Mouse (Mus musculus): ENCODE results near the gene Hnrnpd. TPM values are rescaled to one million over a fixed set of nuclear protein-coding genes. Genes with fewer than 3 reads are reported as not detected.

Hnrnpd gene
- polyA plus RNA-seq (2015; fragmentation: Nextera tagmentation; extraction: Ambion mirVana), result 134 and 153 TPM in 2 replicates

DNA sequence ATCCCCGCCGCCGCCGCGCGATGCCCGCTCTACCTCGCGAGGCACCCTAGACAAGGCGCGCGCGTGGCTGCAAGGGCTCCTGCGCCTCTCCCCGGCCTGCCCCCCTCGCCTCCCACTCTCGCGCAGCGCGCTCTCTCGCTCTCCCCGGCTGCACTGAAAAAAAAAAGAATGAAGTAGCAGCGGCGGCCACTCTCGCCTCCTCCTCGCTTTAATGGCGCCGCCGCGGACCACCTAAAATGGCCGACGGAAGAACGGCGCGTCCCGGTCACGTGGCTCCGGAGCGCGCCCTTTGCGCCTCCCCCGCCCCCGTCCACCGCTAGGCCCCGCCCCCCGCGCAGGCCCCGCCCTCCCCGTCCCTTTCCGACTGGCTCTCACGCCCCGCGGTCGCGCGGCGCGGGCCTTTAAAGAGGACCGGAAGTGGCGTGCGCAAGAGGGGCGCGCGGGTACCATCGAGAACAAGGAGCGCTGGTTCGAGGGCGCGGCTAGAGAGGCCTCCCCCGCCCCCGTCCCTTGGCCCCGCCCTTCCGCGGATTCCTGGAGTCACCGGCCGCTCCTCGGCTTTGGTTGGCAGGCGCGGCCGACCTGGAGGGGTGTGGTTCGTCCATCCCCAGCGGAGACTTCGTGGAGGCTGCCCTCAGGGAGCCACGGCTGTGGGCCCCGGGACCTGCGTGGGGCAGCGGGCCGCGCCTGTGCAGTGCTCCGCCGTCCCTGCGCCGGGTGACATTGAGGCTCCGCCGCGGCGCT, at the start of gene Hnrnpd, which contains the start of gene 4930524J08Rik:
TSS of gene Hnrnpd (minus strand) at position 240 of the 744 bp plus-strand sequence.
TSS of gene 4930524J08Rik (plus strand) at position 363 of the 744 bp plus-strand sequence.
- ATAC-seq (ENCODE audit: insufficient number of reproducible peaks, low FRiP score, low TSS enrichment, low read depth), result peak; percentile 96
- H3K4me2 ChIP-seq, result peak within 1 kb of the TSS; percentile 63
- H3K4me3 ChIP-seq, result peak within 1 kb of the TSS; percentile 92
- peaks cover 17% of the 10 kb centered on the region for H3K4me1 ChIP-seq
- H3K9ac ChIP-seq, result peak within 1 kb of the TSS; percentile 99
- peak within 1 kb of the TSS; percentile 100 for H3K27ac ChIP-seq
- H3K36me3 ChIP-seq, result no peaks in the 10 kb centered on the region
- H3K9me3 ChIP-seq, result no peaks in the 10 kb centered on the region
- WGBS, result under 1% methylated on average over 92 of the region's 97 CpGs
- H3K27me3 ChIP-seq, result no peaks in the 10 kb centered on the region

- H3K36me3 ChIP-seq, result no peaks in the 10 kb centered on the region
- H3K4me1 ChIP-seq, result peaks cover under 1% of the 10 kb centered on the region
- no peaks in the 10 kb centered on the region for H3K27me3 ChIP-seq
- no peak for ATAC-seq (ENCODE audit: insufficient number of reproducible peaks, low FRiP score, low TSS enrichment, low read depth)
- H3K9ac ChIP-seq, result no peak overlapping the region
- H3K4me3 ChIP-seq, result no peak overlapping the region
- H3K9me3 ChIP-seq, result no peaks in the 10 kb centered on the region
- H3K27ac ChIP-seq, result no peak overlapping the region
- WGBS, result 68% methylated on average over 1 of the region's 1 CpGs
- no peak overlapping the region for H3K4me2 ChIP-seq
Observed at GRCm38 (mm10) chr5:100024868-100025267, 46.1 kb upstream of the Hnrnpd start.

DNA sequence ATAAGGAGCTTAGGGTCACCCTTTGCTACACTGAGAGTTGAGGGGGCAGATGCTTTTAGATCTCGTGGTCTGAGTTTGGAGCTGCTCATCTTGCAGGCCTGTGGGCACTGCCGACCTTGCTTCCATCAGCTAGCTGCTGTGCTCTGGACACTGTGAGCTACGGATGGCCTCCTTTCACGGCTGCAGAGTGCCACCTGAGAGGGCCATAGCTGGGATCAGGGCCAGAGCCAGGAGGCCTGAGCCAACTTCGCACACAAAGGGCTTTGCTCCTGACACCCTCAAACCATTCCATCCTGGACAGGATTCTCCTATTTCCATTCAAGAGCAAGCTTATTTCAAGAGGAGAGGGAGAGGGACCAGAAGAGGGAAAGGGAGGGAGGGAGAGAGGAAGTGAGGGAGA, 45.7 kb upstream of the Hnrnpd start:
- WGBS, result 66% methylated on average over 5 of the region's 5 CpGs
- no peak for ATAC-seq (ENCODE audit: insufficient number of reproducible peaks, low FRiP score, low TSS enrichment, low read depth)
- Histone ChIP-seq H3K4me3 (no peak overlapping the region), H3K9ac (no peak overlapping the region), H3K27me3 (no peaks in the 10 kb centered on the region), H3K9me3 (no peaks in the 10 kb centered on the region), H3K36me3 (no peaks in the 10 kb centered on the region), H3K4me2 (no peak overlapping the region), H3K4me1 (no peaks in the 10 kb centered on the region), H3K27ac (no peak overlapping the region)

DNA sequence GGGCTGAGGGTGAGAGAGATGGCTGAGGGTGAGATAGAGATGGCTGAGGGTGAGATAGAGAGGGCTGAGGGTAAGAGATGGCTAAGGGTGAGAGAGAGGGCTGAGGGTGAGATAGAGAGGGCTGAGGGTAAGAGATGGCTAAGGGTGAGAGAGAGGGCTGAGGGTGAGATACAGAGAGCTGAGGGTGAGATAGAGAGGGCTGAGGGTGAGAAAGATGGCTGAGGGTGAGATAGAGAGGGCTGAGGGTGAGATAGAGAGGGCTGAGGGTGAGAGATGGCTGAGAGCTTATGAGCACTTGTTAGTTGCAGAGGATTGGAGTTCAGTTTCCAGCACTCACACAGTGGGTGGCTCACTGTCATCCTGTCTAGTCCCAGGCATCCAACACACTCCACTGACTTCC, 41.4 kb upstream of the Hnrnpd start:
- no peak overlapping the region for H3K9ac ChIP-seq

DNA sequence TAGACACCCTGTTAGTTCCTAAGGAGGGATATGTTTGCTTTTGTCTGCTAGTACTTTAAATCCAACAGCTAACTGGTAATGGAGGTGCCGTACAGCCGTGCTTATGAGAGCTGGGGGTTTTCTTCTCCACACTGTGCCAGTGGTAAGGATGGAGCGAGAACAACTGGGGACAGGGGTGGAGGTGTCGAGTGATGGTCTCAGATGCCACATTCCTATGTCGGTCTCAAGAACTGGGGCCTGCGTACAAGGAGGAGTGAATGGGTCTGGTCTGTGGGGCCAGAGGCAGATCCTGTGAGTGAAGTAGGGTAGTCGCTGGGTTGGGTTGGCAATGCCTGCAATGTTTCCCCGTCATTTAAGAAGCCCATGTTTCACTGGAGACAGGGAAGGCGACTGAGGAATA, 33.9 kb upstream of the Hnrnpd start:
- H3K27ac ChIP-seq, result no peak overlapping the region
- H3K9me3 ChIP-seq, result no peaks in the 10 kb centered on the region
- H3K4me3 ChIP-seq, result no peak overlapping the region
- no peaks in the 10 kb centered on the region for H3K27me3 ChIP-seq
- H3K9ac ChIP-seq, result no peak overlapping the region
- WGBS, result 84% methylated on average over 9 of the region's 9 CpGs
- H3K4me1 ChIP-seq, result no peaks in the 10 kb centered on the region
- no peaks in the 10 kb centered on the region for H3K36me3 ChIP-seq
- no peak for ATAC-seq (ENCODE audit: insufficient number of reproducible peaks, low FRiP score, low TSS enrichment, low read depth)
- H3K4me2 ChIP-seq, result no peak overlapping the region

More for the DNA sequence above, 41.4 kb upstream of the Hnrnpd start:
- H3K4me3 ChIP-seq, result no peak overlapping the region
- no peaks in the 10 kb centered on the region for H3K4me1 ChIP-seq
- H3K27me3 ChIP-seq, result no peaks in the 10 kb centered on the region
- no peaks in the 10 kb centered on the region for H3K9me3 ChIP-seq
- H3K36me3 ChIP-seq, result no peaks in the 10 kb centered on the region
- H3K4me2 ChIP-seq, result no peak overlapping the region
- ATAC-seq (ENCODE audit: insufficient number of reproducible peaks, low FRiP score, low TSS enrichment, low read depth), result no peak
- no peak overlapping the region for H3K27ac ChIP-seq

DNA sequence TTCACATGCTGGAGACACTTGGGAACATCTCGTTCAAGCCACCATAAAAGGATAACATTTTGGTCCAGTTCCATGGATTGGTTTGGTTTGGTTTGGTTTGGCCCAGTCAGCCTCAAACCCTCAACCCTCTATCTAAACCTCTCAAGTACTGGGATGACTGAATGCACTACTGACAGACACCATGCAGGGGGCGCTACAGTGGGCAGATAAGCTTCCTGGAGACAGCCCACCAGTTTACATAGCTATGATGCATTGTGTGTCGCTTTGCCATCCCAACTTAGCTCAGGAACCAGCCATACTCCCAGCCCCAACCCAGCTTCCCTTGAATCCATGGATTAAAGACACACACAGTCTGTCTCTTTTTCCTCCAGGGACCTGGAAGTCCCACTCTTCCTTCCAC, 29.7 kb upstream of the Hnrnpd start:
- no peak for ATAC-seq (ENCODE audit: insufficient number of reproducible peaks, low FRiP score, low TSS enrichment, low read depth)
- 56% methylated on average over 3 of the region's 3 CpGs for WGBS

GRCm38 (mm10) chr5:100007040-100007375, 28.3 kb upstream of the Hnrnpd start:
- H3K27me3 ChIP-seq, result no peaks in the 10 kb centered on the region
- no peak overlapping the region for H3K9ac ChIP-seq
- ATAC-seq (ENCODE audit: insufficient number of reproducible peaks, low FRiP score, low TSS enrichment, low read depth), result no peak
- H3K4me3 ChIP-seq, result no peak overlapping the region
- no peaks in the 10 kb centered on the region for H3K4me1 ChIP-seq
- no peak overlapping the region for H3K4me2 ChIP-seq
- 83% methylated on average over 4 of the region's 4 CpGs for WGBS
- H3K9me3 ChIP-seq, result no peaks in the 10 kb centered on the region
- H3K36me3 ChIP-seq, result no peaks in the 10 kb centered on the region
- H3K27ac ChIP-seq, result no peak overlapping the region

More for the DNA sequence above, 29.7 kb upstream of the Hnrnpd start:
- H3K4me3 ChIP-seq, result no peak overlapping the region
- H3K36me3 ChIP-seq, result no peaks in the 10 kb centered on the region
- no peaks in the 10 kb centered on the region for H3K4me1 ChIP-seq
- no peak overlapping the region for H3K4me2 ChIP-seq
- no peaks in the 10 kb centered on the region for H3K27me3 ChIP-seq
- H3K9ac ChIP-seq, result no peak overlapping the region
- H3K9me3 ChIP-seq, result no peaks in the 10 kb centered on the region
- H3K27ac ChIP-seq, result no peak overlapping the region

DNA sequence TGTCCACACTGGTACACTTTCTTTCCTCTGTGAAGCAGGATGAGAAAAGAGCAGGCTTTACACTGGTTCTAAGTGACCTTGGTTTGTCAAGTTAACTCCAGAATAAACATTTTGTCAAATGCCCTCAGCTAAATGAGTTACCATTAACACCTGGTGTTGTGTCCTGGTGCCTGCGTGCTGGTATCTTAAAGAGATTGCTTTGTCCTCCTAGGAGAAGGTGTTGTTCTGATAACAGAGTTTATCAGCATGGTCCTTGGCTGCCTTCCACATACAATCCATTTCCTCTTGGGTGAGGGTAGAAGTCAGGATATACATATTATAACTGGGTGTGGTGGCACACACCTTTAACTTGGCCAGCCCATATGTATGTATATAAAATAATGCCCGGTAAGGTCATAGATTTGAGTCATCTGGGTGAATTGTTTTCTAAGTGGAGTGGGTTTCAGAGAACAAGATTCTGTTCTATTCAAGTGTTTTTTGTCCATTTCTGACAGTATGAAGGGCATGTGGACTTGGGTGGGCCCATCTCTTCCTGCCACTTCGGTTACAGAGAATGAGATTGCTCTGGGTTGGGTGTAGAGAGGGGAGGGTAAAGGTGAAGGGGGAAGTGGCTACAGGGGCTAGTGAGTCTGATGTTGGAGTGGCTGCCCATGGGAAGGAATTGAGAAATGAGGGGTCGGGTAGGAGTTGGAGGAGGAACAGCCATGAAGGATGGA, 27.7 kb upstream of the Hnrnpd start:
- Histone ChIP-seq H3K27ac (no peak overlapping the region), H3K27me3 (no peaks in the 10 kb centered on the region), H3K36me3 (no peaks in the 10 kb centered on the region), H3K4me1 (no peaks in the 10 kb centered on the region), H3K9ac (no peak overlapping the region), H3K9me3 (no peaks in the 10 kb centered on the region), H3K4me2 (no peak overlapping the region), H3K4me3 (no peak overlapping the region)
- 82% methylated on average over 4 of the region's 4 CpGs for WGBS
- ATAC-seq (ENCODE audit: insufficient number of reproducible peaks, low FRiP score, low TSS enrichment, low read depth), result no peak

- 84% methylated on average over 6 of the region's 6 CpGs for WGBS
- H3K27ac ChIP-seq, result no peak overlapping the region
- no peaks in the 10 kb centered on the region for H3K36me3 ChIP-seq
- no peak overlapping the region for H3K4me3 ChIP-seq
- no peak for ATAC-seq (ENCODE audit: insufficient number of reproducible peaks, low FRiP score, low TSS enrichment, low read depth)
- H3K9ac ChIP-seq, result no peak overlapping the region
- H3K27me3 ChIP-seq, result no peaks in the 10 kb centered on the region
- no peak overlapping the region for H3K4me2 ChIP-seq
- H3K4me1 ChIP-seq, result no peaks in the 10 kb centered on the region
- no peaks in the 10 kb centered on the region for H3K9me3 ChIP-seq
Observed at GRCm38 (mm10) chr5:100005896-100006295, 27.2 kb upstream of the Hnrnpd start.

DNA sequence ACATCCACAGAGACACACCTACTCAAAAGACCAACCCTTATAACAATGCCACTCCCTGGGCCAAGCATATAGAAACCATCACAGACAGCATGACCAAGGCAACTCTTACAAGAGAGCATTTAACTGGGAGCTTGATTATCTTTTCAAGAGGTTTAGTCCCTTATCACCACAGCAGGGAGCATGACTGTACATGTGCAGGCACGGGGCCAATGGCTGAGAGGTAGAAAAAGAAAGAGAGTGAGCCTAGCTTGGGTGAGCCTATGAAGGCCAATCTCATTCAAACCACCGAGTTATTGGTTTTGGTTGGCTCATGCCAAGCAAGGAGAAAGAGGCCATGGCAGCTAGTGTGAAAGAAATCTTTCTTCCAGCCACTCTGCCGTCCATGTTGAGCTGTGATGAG, 26.7 kb upstream of the Hnrnpd start:
- no peak overlapping the region for H3K4me2 ChIP-seq
- H3K36me3 ChIP-seq, result no peaks in the 10 kb centered on the region
- 59% methylated on average over 3 of the region's 3 CpGs for WGBS
- no peak overlapping the region for H3K4me3 ChIP-seq
- H3K27ac ChIP-seq, result no peak overlapping the region
- no peaks in the 10 kb centered on the region for H3K4me1 ChIP-seq
- no peak for ATAC-seq (ENCODE audit: insufficient number of reproducible peaks, low FRiP score, low TSS enrichment, low read depth)
- H3K9me3 ChIP-seq, result no peaks in the 10 kb centered on the region
- H3K27me3 ChIP-seq, result no peaks in the 10 kb centered on the region
- H3K9ac ChIP-seq, result no peak overlapping the region

DNA sequence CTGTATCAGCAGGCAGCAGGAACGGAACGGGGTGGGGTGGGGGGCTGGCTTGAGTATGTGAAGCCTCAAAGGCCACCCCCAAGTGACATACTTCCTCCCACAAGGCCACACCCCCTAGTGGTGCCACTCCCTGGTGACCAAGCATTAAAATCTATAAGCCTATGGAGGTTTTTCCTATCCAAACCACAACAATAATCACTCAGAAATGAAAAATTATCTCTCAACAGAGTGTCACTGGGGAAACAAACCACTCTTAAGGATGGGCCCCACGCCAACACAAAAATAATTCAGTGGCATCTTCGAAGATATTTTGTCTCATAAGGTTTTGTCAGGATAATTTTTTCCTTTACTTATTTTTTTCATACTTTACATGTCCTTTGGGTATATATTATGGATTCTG, 25.2 kb upstream of the Hnrnpd start:
- no peak overlapping the region for H3K27ac ChIP-seq
- no peak overlapping the region for H3K4me2 ChIP-seq
- H3K27me3 ChIP-seq, result no peaks in the 10 kb centered on the region
- no peak overlapping the region for H3K4me3 ChIP-seq
- no peak for ATAC-seq (ENCODE audit: insufficient number of reproducible peaks, low FRiP score, low TSS enrichment, low read depth)
- no peaks in the 10 kb centered on the region for H3K36me3 ChIP-seq
- no peak overlapping the region for H3K9ac ChIP-seq
- H3K4me1 ChIP-seq, result no peaks in the 10 kb centered on the region
- 87% methylated on average over 4 of the region's 4 CpGs for WGBS
- no peaks in the 10 kb centered on the region for H3K9me3 ChIP-seq

DNA sequence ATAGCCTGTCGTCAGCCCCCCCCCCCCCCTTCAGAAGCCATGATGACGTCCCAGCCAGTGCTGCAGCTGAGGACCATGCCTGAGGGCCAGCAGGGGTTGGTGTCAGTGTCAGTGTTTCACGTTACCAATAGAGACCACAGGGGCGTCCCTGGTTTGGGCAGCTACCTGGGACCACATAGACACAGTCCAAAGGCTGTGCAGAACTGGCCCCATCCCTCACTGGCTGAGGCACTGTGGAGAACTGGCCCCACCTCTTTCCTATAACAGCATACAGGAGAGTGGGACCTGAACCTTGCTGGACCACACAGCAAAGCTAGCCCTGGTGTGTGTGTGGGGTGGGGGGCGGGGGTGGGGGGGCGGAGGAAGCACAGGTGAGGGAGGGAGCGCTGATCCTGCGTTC, 21.8 kb upstream of the Hnrnpd start:
- WGBS, result 42% methylated on average over 8 of the region's 8 CpGs
- Histone ChIP-seq H3K36me3 (no peaks in the 10 kb centered on the region), H3K27ac (no peak overlapping the region), H3K9me3 (no peaks in the 10 kb centered on the region), H3K4me1 (no peaks in the 10 kb centered on the region), H3K9ac (no peak overlapping the region), H3K4me3 (no peak overlapping the region), H3K4me2 (no peak overlapping the region), H3K27me3 (no peaks in the 10 kb centered on the region)
- ATAC-seq (ENCODE audit: insufficient number of reproducible peaks, low FRiP score, low TSS enrichment, low read depth), result no peak
